Mouse (Mus musculus) frontal cortex, postnatal 25 days (tissue): ENCODE data around the gene Fibp.
A peak's percentile ranks its signal among the peaks of the same experiment; 100 is the strongest.

Experiments used
- DNase-seq, 2 experiments: peaks; one replicate each; pipeline ENCODE4 v3.0.0; 2022; ENCODE audit warnings: low spot score in 2 of 2

The Fibp gene

DNA sequence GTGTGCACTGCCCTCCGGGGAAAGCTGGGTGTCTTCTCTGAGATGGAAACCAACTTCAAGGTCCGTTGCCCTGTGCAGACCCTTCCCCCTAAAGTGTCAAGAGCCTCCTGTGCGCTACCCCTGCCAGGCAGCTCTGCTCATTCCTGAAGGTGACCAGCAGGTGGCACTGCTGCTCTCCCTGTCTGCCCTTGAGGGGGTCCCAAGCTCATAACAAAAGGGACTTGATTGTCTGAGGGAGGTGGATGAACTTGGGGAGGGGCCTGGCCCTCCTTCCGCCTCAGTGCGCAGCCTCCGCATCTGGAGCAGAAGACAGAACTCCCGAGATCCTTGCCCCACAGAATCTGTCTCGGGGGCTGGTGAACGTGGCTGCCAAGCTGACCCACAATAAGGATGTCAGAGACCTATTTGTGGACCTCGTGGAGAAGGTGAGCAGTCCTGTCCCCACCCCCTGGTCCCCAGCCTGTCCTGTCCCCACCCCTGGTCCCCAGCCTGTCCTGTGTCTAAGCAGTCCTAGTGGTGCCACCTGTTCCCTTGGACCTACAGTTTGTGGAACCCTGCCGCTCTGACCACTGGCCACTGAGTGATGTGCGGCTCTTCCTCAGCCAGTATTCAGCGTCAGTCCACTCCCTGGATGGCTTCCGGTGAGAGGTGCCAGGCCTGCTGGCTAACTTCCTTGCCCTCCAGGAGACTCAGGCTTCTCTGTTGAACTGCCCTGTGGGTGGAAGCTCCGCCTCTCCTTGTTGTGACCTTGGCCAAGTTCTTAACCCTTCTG, 3.6 kb downstream of the Fibp start:
- no peak for DNase-seq

DNA sequence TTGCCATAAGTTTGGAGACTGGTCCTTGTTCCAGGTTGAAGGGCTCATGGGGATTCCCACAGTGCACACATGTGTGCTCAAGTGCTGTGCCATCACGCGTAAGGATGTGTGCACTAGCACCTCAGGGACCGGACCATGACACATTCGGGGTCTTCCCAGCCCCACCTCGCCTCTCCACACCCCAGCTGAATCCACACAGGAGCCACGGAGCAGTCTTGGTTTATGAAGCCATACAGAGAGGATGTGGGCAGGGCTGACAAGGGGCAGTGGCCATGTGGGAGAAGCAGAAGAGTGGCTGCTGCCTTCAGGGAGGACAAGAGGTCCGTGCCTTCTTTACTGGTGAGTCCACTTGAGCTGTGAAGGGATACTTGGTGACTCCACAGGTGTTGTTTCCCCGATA, 4.6 kb downstream of the Fibp start:
- DNase-seq = no peak

DNA sequence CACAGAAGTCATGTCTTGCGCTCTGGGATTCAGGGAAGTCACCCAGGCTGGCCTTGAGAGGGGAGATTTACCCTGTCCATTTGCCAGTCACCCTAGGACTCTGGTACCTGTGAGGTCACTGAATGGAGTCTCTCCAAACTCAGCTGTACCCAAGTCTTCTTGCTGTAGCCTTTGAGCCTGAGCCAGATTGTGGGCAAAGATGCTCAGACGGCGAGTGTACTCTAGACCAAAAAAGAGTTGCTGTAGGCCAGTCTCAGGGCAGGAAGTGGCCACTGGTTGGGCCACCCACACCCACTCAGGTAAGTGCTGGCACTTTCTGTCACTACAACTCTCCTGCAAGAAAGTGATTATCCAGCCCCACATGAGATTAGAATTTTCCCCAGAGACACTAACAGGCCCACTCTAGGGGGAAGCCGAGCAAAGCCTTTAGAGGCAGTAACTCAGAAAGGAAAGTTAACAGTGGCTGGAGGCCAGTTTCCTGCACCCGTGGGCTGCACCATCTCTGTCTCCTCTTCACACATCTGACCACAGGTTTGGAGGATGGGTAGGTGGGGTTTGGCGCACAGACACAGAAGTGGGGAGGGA, 6.6 kb downstream of the Fibp start:
- DNase-seq = no peak

DNA sequence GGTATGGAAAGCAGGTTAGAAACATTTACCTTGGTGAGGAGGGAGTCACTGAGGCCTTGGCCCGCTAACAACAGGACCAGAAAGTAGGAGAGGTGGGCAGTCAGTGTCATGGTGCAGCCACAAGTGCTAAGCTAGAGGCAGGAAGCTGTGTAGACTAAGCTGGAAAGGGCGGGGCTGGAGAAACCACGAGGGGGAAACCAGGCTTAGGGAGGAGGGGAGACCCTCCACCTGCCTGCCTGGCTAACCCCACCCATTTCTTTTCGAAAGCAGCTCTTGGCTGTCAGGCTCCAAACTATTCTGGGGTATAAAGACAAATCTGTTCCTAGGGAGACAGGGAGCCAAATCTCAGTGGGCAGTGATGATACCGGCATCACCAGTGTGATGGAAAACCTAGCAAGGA, 8.0 kb downstream of the Fibp start, which contains the start of gene Ctsw:
Gene Ctsw, minus strand, starts transcription at position 134 of the 400 bp plus-strand sequence.
- DNase-seq = no peak

DNA sequence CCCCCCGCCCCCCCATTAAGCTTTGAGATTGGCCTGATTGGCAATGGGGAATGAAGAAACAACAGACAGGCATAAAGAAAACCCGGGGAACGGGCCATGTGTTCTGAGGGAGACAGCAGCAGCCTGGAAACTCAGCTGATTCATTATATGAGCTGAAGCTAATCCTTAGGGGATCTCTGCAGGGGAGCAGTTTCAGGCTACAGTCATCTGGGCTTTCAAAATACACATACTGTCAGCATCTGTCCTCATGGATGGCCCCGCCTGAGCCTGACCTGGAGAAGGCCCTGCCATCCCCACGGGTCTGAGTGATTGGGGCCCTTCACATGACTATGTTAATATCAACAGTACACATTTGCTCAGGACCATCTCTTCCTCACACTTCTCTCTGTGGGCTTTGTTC, 11.4 kb downstream of the Fibp start:
- DNase-seq = no peak

DNA sequence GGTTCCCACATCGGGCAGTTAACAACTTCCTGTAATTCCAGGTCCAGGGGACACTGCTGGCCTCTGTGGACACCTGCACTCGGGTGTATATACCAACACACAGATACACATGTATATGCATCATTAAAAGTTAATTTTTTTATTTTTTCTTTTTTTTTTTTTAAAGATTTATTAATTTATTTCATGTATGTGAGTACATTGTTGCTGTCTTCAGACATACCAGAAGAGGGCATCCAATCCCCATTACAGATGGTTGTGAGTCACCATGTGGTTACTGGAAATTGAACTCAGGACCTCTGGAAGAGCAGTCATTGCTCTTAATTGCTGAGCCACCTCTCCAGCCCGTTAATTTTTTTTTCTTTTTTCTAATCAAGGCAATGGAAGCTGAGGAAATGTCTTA, 12.4 kb downstream of the Fibp start:
- DNase-seq = no peak

DNA sequence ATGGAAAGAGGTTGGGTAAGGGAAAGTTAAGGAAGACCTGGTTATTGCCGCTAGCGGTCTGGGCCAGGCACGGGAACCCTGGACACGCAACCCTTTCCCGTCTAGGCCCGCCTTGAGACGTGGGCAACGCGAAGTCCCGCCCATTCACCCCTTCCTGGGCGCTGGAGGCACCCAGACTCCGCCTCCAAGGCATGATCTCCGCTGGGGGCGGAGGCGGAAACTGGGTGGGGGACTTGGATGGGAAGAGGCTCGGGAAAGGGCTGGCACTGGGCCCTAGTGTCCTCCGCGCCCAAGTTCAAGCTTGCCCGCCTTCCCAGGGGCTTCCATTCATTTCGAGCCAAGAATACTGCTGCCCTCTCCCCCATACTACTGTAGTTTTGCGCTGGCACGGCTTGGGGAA, 13.3 kb downstream of the Fibp start, which contains the start of gene Efemp2:
Gene Efemp2, plus strand, starts transcription at position 235 of the 400 bp plus-strand sequence.
- DNase-seq = peak; percentile 37 to 53

DNA sequence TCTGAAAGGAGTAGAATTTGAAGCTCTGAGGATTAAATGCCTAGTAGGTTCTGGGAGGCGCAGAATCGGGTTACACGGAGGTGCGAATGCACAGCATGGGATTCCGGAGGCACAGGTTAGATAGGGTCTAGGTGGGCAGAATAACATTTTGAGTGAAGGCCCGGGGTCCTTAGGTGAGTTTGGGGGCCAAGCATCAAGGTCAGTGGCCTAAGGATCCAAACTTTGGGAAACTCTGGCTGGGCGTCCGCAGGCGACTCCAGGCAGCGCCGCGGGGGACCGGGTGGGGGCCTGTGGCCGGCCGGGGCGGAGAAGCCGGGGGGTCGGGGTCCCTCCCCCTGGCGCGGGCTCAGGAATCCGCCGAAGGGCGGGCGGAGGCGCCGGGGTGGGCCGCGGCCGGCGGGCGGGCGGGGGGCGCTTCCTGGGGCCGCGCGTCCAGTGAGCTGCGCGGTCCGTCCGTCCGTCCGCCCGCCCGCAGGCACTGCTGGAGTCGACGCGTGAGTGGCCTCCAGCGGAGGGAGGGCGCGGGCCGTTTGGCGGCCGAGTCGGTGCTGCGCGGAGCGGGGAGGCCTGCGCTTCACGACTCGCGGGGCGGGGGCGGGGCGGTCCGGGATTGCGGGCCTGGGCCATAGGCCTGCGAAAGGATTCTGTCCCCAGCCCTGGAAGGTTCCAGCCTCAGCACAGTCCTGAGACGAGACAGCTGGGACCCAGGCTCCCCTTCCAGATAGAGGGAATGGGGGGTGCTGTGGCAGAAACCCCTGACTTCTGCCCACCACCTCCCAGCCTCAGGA, 14.1 kb downstream of the Fibp start:
- DNase-seq = no peak

DNA sequence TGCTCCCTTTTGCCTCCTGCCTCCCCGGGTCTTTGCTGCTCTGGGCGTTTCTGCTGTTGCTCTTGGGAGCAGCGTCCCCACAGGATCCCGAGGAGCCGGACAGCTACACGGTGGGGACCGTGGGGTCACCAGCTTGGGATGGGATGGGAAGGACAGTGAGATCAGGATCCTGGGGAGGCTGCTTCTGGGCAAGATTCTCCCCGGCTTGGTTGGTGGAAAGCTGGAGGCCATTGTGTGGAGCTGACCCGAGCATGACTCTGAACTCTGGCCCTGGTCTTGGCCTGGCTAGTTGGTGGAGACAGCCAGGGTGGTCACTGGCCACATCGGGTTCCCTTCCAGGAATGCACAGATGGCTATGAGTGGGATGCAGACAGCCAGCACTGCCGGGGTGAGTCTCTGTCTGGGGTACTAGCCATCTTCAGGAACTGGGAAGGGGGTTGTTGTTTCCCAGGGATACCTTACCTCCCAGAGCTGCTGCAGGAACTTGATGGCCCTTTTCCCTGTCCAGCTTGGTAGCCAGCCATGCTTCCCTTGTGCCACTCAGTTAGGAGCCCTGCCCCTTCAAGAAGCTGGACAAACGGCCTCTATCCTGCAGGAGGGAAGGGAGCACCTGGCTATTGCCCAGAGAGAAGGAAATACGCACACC, 14.8 kb downstream of the Fibp start:
- DNase-seq = no peak

DNA sequence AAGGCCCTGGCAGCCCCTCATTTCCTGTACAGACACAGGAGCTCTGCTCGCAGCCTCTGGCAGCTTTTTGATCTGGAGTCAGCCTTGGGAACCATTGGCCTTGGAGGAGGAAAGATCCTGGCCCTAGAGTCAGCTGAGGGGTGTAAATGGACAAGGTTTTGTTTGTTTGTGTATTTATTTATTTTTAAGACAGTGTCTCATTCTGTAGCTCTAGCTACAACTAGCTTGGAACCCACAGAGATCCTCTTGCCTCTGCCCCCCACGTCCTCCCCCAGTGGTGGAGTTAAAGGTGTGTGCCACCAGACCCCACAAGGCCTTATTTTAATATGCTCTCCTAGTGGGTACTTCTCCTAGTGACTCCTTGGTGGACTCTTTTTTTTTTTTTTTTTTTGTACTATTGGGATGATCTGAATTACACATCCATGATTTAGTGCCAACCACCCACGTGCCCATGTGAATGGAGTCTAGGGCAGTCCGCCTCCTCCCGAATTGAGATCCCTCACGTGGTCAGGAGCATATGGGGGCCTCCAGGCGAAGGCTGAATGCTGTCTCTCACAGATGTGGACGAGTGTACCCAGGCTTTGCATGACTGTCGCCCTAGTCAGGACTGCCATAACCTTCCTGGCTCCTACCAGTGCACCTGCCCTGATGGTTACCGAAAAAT, 16.7 kb downstream of the Fibp start:
- no peak for DNase-seq

DNA sequence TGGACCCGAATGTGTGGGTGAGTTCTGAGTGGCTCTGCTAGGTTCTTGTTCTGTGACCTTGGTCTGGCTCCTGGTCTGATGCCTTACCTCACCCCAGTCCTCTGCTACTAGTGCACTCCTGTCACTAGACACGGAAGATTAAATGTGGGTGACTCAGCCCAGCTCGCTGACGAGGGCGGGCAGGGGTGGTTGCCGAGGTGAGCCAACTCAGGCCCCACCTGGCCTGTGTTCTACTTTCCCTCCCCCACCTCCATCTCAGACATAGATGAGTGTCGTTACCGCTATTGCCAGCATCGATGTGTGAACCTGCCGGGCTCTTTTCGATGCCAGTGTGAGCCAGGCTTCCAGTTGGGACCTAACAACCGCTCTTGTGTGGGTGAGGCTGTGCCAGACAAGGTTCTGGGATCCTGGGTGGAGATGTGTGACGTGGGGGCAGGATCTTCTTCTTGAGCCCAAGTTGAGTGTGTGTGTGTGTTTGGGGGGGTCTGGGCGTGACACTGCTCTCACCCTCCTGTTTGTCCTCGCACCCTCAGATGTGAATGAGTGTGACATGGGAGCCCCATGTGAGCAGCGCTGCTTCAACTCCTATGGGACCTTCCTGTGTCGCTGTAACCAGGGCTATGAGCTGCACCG, 17.4 kb downstream of the Fibp start:
- no peak for DNase-seq

DNA sequence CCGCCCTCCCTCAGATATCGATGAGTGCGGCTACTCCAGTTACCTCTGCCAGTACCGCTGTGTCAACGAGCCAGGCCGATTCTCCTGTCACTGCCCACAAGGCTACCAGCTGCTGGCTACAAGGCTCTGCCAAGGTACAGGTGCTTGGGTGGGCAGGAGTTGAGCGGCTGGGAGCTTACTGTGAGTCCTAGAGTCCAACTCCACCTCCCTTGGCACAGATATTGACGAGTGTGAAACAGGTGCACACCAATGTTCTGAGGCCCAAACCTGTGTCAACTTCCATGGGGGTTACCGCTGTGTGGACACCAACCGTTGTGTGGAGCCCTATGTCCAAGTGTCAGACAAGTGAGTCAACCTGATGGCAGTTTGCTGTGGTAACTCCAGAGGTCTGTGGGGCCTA, 19.6 kb downstream of the Fibp start:
- DNase-seq = no peak

DNA sequence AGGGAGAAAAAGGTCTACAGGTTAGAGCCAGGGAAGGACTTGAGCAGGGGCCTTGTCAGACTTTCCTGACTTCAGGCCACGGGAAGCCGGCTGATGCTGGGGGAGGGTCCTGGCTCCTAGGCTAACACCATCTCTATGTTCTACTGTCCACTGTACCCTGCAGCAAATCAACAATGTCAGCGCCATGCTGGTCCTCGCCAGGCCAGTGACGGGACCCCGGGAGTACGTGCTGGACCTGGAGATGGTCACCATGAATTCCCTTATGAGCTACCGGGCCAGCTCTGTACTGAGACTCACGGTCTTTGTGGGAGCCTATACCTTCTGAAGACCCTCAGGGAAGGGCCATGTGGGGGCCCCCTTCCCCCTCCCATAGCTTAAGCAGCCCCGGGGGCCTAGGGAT, 21.0 kb downstream of the Fibp start:
- DNase-seq = no peak

DNA sequence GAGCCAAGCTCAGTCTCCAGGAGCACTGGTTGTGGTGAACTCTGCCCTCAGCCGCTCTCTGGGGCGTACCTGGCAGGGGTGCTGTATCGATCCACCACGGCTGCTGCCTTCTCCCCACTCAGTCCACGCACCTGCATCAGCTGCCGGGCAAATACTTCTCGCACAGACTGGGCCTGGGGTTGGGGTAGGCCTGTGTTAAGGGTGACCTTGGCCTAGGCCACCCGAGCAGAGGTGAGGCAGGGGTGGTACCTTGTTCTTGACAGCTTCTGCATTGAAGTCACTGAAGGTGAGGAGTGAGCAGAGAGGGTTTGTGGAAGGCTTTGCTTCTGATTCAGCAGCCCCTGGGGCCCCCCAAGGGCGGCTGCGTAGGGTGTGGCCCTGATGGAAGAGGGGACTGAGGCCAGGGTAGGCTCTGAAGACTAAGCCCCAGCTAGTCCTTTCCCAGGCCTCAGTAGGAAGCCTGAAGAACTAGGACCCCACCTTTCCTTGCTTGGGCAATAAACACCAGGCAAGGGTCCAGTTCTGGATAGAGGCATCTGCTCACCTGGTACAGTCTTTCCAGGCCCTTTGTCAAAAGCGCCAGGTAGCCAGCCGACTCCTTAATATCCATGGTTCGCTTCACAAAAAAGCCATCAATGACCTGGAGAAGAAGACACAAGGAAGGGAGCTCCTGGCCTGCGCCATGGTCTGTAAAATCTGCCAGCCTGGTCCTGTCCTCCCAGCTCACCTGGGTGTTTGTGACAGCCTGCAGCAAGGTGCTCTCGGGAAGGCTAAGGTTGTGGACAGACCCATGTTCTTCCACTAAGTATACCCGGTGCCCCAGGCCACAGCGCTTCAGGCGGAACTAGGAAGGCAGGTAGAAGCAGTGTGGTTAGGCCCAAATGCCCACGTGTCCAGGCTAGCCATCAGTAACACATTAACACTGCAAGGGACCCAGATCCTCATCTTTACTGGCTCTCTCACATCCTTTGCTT, 23.3 kb downstream of the Fibp start:
- no peak for DNase-seq

DNA sequence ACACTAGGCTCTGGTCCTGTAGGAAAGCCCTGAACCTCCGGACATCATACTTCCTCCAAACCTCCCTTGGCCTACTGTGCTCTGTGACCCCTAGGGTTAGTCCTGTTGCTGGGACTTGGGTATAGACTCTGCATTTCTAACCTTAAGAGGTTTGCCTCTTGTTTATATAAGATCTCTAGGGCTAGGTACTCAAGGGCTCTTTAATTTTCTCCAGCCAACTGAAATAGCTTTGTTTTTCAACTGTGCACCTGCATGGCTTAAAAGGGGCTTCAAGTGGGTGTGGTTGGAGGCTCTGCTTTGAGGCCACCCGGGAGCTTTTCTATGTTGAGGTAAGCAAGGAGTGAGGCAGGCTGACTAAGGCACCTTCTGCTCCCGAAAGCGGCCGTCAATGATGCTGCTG, 24.1 kb downstream of the Fibp start:
- DNase-seq = no peak

DNA sequence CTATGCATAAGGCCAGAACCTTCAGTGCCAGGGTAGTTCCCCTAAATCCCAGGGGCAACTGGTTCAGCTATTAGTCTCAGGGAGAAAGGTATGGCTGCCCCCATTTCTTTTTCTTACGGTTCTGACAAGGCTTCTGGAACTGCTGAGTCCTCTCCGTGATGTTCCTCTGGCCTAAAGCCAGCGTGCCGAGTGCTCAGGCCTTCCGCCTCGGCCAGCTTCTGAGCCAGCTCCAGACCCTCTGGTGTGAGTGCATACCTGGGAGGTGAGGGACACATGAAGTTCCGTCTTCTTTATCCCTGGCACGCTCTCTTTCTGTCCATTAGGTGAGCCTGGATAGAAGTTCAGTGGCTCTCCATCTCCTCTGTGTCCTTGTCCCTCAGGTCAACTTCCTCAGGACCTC, 25.0 kb downstream of the Fibp start:
- no peak for DNase-seq

DNA sequence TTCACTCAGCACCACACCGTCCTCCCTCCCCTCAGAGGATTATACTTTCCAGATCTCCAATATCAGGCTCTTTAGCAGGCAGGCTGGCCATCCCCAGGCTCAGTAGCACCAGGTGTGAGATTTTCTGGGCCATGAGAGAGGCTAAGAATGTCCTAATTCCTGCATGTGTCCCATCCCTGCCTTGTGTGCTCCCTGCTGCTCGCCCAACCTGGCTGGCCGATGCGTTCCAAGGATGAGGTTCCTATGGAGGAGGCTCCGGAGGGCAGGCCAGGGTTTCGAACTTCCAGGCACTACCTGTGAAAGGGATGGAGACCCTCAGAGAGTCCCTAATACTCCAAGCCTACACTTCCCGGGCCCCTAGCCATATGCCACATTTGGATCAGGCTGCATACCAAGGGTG, 25.4 kb downstream of the Fibp start:
- no peak for DNase-seq

DNA sequence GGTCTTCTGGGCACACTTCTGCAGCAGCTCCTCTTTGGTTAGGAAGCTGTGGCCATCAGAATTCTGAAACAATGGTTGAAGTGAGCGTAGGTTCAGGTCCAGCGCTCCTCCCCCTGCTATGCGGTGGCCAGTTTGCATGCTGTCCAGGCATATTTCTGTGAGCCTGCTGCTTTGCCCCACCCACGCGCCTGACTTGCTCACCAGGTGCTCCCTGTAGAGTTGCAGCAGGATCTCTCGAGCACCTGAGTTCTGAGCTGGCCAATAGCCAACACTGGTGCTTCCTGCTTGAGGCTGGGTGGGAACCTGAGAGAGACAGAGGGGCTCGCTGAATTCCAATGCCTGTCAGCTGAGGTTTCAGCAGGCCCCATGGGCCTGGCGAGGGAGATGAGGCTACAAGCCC, 25.9 kb downstream of the Fibp start:
- DNase-seq = no peak

DNA sequence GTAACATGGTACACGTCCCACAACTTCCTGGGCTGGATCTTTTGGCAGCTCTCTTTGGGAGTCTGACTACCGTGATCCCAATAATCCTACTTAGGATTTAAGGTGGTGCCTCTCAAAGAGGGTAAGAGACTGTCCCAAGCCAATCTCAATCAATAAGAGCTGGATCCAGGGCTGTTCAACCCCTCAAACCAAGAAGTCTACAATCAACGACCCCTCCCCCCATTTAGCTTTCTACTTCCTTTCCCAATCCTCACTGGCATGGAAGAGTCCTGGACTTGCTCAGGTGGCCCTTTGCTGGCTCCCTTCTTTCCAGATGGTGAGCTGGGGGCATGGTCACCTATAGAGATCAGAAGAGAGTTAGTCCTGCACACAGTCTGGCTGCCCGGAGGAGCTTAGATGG, 26.4 kb downstream of the Fibp start:
- DNase-seq = no peak
